Mouse (Mus musculus) midbrain, embryonic 10.5 days (tissue): Measurements from ENCODE around the gene Suds3. TPM values are rescaled to one million over a fixed set of nuclear protein-coding genes. Genes with fewer than 3 reads are reported as not detected.

Experiments
- DNase-seq: peaks from one replicate; pipeline ENCODE4 v3.0.0-alpha.2; 2017; ENCODE audit warnings: low spot score
- H3K27ac ChIP-seq: fragments of 300-500 bp; sonication (generic); replicated peaks from 2 replicates; pipeline ENCODE4 v1.5.1; 2016; ENCODE audit warnings: mild to moderate bottlenecking
- H3K27me3 ChIP-seq: fragments of 300-500 bp; sonication (generic); 2 replicates; pipeline ENCODE4 v1.6.1; 2016; ENCODE audit warnings: low read depth, mild to moderate bottlenecking; ENCODE audit not compliant: poor library complexity, severe bottlenecking
- H3K36me3 ChIP-seq: fragments of 300-500 bp; sonication (generic); 2 replicates; pipeline ENCODE4 v1.6.1; 2016; ENCODE audit warnings: mild to moderate bottlenecking, moderate library complexity
- H3K4me1 ChIP-seq: fragments of 300-500 bp; sonication (generic); 2 replicates; pipeline ENCODE4 v1.6.1; 2016
- H3K4me3 ChIP-seq: fragments of 300-500 bp; sonication (generic); 2 replicates; pipeline ENCODE4 v1.5.1; 2016; ENCODE audit warnings: mild to moderate bottlenecking, moderate library complexity
- H3K9me3 ChIP-seq: fragments of 300-500 bp; sonication (generic); replicated peaks from 2 replicates; pipeline ENCODE4 v1.6.1; 2016; ENCODE audit warnings: mild to moderate bottlenecking
- WGBS: fragments of 180-500 bp; shearing (Covaris S2); methylation state at CpG from one replicate; pipeline ENCODE4 v1.1.7; 2016; 5-methylcytosine and 5-hydroxymethylcytosine counted together
- polyA plus RNA-seq: library from polyadenylated mRNA; unstranded; fragments of >200 nt; fragmentation: Nextera tagmentation; extraction: Ambion mirVana; gene quantifications from 2 replicates; pipeline ENCODE4 v1.2.1, GENCODE M21; 2016

Suds3 gene
- 80.6 and 84.5 TPM in 2 replicates for polyA plus RNA-seq

- under 1% methylated on average over 59 of the region's 59 CpGs for WGBS
- peaks cover 5% of the 10 kb centered on the region for H3K27me3 ChIP-seq
- no peaks in the 10 kb centered on the region for H3K9me3 ChIP-seq
- H3K4me3 ChIP-seq, result peak within 1 kb of the TSS; percentile 90
- H3K27ac ChIP-seq, result peak within 1 kb of the TSS; percentile 99
- peak; percentile 92 for DNase-seq
- peaks cover 31% of the 10 kb centered on the region for H3K4me1 ChIP-seq
- H3K36me3 ChIP-seq, result peaks cover 31% of the 10 kb centered on the region
Observed at GRCm38 (mm10) chr5:117115836-117116366, at the start of gene Suds3. TSS of gene Suds3 (minus strand) at chr5:117116113.

GRCm38 (mm10) chr5:117164923-117165322 is 49.0 kb upstream of the Suds3 start:
- Histone ChIP-seq H3K4me1 (no peaks in the 10 kb centered on the region), H3K27me3 (no peaks in the 10 kb centered on the region), H3K36me3 (no peaks in the 10 kb centered on the region), H3K27ac (no peak overlapping the region), H3K4me3 (no peak overlapping the region), H3K9me3 (no peaks in the 10 kb centered on the region)
- 80% methylated on average over 2 of the region's 2 CpGs for WGBS
- no peak for DNase-seq

GRCm38 (mm10) chr5:117164516-117164915 is 48.6 kb upstream of the Suds3 start:
- no peak overlapping the region for H3K27ac ChIP-seq
- H3K36me3 ChIP-seq, result no peaks in the 10 kb centered on the region
- no peak overlapping the region for H3K4me3 ChIP-seq
- WGBS, result 89% methylated on average over 5 of the region's 5 CpGs
- H3K4me1 ChIP-seq, result peaks cover 2% of the 10 kb centered on the region
- H3K27me3 ChIP-seq, result no peaks in the 10 kb centered on the region
- no peaks in the 10 kb centered on the region for H3K9me3 ChIP-seq
- no peak for DNase-seq

GRCm38 (mm10) chr5:117163790-117164189 is 47.9 kb upstream of the Suds3 start:
- H3K27ac ChIP-seq, result no peak overlapping the region
- 97% methylated on average over 13 of the region's 13 CpGs for WGBS
- H3K27me3 ChIP-seq, result no peaks in the 10 kb centered on the region
- H3K4me3 ChIP-seq, result no peak overlapping the region
- H3K4me1 ChIP-seq, result peaks cover 5% of the 10 kb centered on the region
- H3K36me3 ChIP-seq, result no peaks in the 10 kb centered on the region
- H3K9me3 ChIP-seq, result no peaks in the 10 kb centered on the region
- DNase-seq, result no peak

DNA sequence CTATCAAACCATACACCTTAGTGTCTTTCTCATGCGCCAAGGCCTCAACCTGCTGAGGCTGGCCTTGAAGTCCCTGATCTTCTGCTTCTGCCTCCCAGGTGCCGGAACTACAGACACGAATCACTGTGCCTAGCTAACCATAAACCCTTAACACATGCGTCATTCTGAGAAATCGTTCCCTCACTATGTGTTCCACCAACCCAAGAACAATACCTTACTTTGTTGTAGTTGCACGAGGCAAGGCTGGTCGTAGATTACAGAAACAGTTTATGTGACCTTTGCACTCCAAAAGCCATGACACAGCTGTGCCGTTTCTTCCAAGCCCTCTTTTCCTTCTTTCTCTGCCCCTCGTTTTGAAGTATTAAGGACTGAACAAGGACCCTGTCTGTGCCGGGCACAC is 44.6 kb upstream of the Suds3 start:
- 83% methylated on average over 10 of the region's 10 CpGs for WGBS
- H3K4me1 ChIP-seq, result peaks cover 5% of the 10 kb centered on the region

DNA sequence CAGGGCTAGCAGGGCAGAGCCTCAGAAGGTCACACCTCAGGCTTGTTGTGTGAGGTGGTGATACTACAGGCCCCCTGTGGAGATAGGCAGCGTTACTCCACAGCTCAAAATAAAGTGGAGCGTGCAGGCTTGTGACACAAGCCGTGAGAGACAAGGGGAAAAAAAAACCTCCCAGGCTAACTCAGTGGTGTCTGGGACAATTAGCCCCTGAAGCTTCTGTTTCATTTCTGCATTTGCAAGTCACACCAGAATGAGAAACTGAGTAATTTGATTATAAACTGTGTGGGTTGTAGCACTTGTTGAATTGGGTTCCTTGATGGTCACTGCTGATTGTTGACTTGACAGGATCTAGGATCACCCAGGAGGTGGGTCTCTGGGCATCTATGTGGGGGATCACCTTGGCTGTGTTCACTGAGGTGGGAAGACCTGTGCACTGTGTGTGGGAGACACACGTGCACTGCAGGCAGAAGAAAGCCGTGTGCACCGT is 43.9 kb upstream of the Suds3 start:
- Histone ChIP-seq H3K27me3 (no peaks in the 10 kb centered on the region), H3K4me1 (peaks cover 5% of the 10 kb centered on the region), H3K27ac (no peak overlapping the region), H3K4me3 (no peak overlapping the region), H3K36me3 (no peaks in the 10 kb centered on the region), H3K9me3 (no peaks in the 10 kb centered on the region)
- 65% methylated on average over 6 of the region's 6 CpGs for whole genome bisulfite sequencing
- no peak for DNase-seq

More for the DNA sequence above, 44.6 kb upstream of the Suds3 start:
- no peaks in the 10 kb centered on the region for H3K27me3 ChIP-seq
- H3K27ac ChIP-seq, result no peak overlapping the region
- DNase-seq, result no peak
- no peaks in the 10 kb centered on the region for H3K9me3 ChIP-seq
- H3K36me3 ChIP-seq, result no peaks in the 10 kb centered on the region
- H3K4me3 ChIP-seq, result no peak overlapping the region

- WGBS, result 78% methylated on average over 8 of the region's 8 CpGs
- Histone ChIP-seq H3K4me1 (peaks cover 5% of the 10 kb centered on the region), H3K27ac (no peak overlapping the region), H3K9me3 (no peaks in the 10 kb centered on the region), H3K36me3 (no peaks in the 10 kb centered on the region), H3K4me3 (no peak overlapping the region), H3K27me3 (no peaks in the 10 kb centered on the region)
- DNase-seq, result no peak
Observed at GRCm38 (mm10) chr5:117159326-117159725, 43.4 kb upstream of the Suds3 start.

- Histone ChIP-seq H3K27me3 (no peaks in the 10 kb centered on the region), H3K4me3 (no peak overlapping the region), H3K4me1 (peaks cover 5% of the 10 kb centered on the region), H3K27ac (no peak overlapping the region), H3K9me3 (peaks cover 3% of the 10 kb centered on the region), H3K36me3 (0 out of 2 replicates have a peak, but pooled peaks cover 2% of the 10 kb centered on the region)
- 82% methylated on average over 7 of the region's 7 CpGs for WGBS
- no peak for DNase-seq
Observed at GRCm38 (mm10) chr5:117158335-117159018, 42.6 kb upstream of the Suds3 start.

- Histone ChIP-seq H3K27me3 (no peaks in the 10 kb centered on the region), H3K4me1 (no peaks in the 10 kb centered on the region), H3K4me3 (no peak overlapping the region), H3K27ac (no peak overlapping the region), H3K36me3 (0 out of 2 replicates have a peak, but pooled peaks cover 7% of the 10 kb centered on the region), H3K9me3 (peaks cover 11% of the 10 kb centered on the region)
- WGBS, result 85% methylated on average over 15 of the region's 15 CpGs
- DNase-seq, result no peak
Observed at GRCm38 (mm10) chr5:117153527-117154091, 37.7 kb upstream of the Suds3 start.

DNA sequence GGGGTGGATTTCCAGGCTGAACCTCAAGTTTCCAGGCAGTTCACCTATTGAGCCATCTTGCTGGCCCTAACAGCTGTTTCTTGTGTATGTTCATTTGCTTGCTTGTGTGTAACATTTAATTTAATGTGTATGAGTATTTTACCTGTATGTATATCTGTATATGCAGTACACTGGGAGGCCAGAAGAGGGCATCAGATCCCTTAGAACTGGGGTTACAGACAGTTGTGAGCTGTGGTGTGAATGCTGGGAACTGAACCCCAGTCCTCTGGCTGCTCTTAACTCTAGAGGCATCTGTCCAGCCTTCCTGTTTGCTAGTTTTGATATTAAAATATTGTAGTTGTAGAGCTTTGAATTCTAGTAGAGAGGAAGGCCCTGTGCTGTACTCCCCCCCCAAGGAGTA is 37.0 kb upstream of the Suds3 start:
- DNase-seq, result no peak
- Histone ChIP-seq H3K27me3 (no peaks in the 10 kb centered on the region), H3K9me3 (peaks cover 11% of the 10 kb centered on the region), H3K27ac (no peak overlapping the region), H3K4me3 (no peak overlapping the region), H3K4me1 (no peaks in the 10 kb centered on the region), H3K36me3 (0 out of 2 replicates have a peak, but pooled peaks cover 7% of the 10 kb centered on the region)

- H3K4me3 ChIP-seq, result no peak overlapping the region
- H3K36me3 ChIP-seq, result 0 out of 2 replicates have a peak, but pooled peaks cover 7% of the 10 kb centered on the region
- no peak overlapping the region for H3K27ac ChIP-seq
- H3K4me1 ChIP-seq, result no peaks in the 10 kb centered on the region
- H3K9me3 ChIP-seq, result peaks cover 16% of the 10 kb centered on the region
- WGBS, result 89% methylated on average over 5 of the region's 5 CpGs
- DNase-seq, result no peak
- H3K27me3 ChIP-seq, result no peaks in the 10 kb centered on the region
Observed at GRCm38 (mm10) chr5:117150068-117150467, 34.2 kb upstream of the Suds3 start.

GRCm38 (mm10) chr5:117149054-117149942 is 33.4 kb upstream of the Suds3 start:
- H3K9me3 ChIP-seq, result peaks cover 16% of the 10 kb centered on the region
- H3K27me3 ChIP-seq, result no peaks in the 10 kb centered on the region
- H3K4me1 ChIP-seq, result no peaks in the 10 kb centered on the region
- H3K36me3 ChIP-seq, result 0 out of 2 replicates have a peak, but pooled peaks cover 7% of the 10 kb centered on the region
- H3K27ac ChIP-seq, result no peak overlapping the region
- H3K4me3 ChIP-seq, result no peak overlapping the region
- 86% methylated on average over 16 of the region's 16 CpGs for WGBS
- no peak for DNase-seq
